Mouse (Mus musculus): ENCODE measurements around the gene Zfp507. TPM values are rescaled to one million over a fixed set of nuclear protein-coding genes. Genes with fewer than 3 reads are reported as not detected.

Gene Zfp507
- polyA plus RNA-seq, 2 experiments: 2.0 to 3.9 TPM

- 0 out of 2 replicates have a peak overlapping the region, but pooled peaks have one; percentile 15 for H3K4me2 ChIP-seq (ENCODE audit: low read depth)
- no peak for ATAC-seq (ENCODE audit: insufficient read depth)
- no peak overlapping the region for H3K9ac ChIP-seq (replicated peaks)
- H3K27me3 ChIP-seq (ENCODE audit: control insufficient read depth, insufficient read depth, low read length): no peaks in the 10 kb centered on the region
- no peak for TF ChIP-seq EP300 (IDR thresholded peaks at IDR 0.05; ENCODE audit: low read depth)
- TF ChIP-seq CTCF (IDR thresholded peaks at IDR 0.05; ENCODE audit: low read depth): no peak
- WGBS (ENCODE audit: insufficient replicate concordance): 49% methylated on average over 3 of the region's 3 CpGs
- no peak overlapping the region for H3K27ac ChIP-seq
- peaks cover 0 to 4% of the 10 kb centered on the region in 2 experiments; a peak in 2 of 4 replicates for H3K4me1 ChIP-seq (replicated peaks; ENCODE audit: control insufficient read depth in 2 of 2, insufficient read depth in 2 of 2, low read length in 1 of 2)
- no peaks in the 10 kb centered on the region for H3K36me3 ChIP-seq (replicated peaks; ENCODE audit: control insufficient read depth, insufficient read depth, low read depth)
- DNase-seq (ENCODE audit: low read depth in 3 of 3, low spot score in 3 of 3): no peak
- H3K9me3 ChIP-seq (ENCODE audit: control insufficient read depth, low read length): no peaks in the 10 kb centered on the region
- no peak overlapping the region for H3K4me3 ChIP-seq (ENCODE audit: insufficient read depth in 1 of 2, low read depth in 2 of 2, low read length in 2 of 2)
Measured at GRCm38 (mm10) chr7:35836415-35836814, 33.6 kb upstream of the Zfp507 start.

DNA sequence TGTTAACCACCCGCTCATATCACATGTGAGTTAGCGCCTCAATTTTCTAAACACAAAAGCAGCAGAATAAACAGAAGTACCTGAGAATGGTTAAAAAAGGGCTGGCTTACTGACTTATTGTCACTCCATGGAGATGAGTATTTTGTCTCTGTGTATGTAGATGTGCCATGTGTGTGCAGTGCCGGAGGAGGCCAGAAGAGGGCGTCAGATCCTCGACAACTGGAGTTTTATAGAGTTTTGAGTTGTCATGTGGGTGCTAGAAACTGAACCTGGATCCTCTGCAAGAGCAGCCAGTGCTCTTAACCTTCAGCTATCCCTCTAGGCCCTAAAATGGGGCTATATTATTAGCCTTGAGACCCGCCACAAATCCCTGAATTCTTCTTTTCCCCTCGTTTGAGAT, 27.3 kb upstream of the Zfp507 start:
- H3K4me3 ChIP-seq (ENCODE audit: insufficient read depth in 1 of 2, low read depth in 2 of 2, low read length in 2 of 2): no peak overlapping the region
- DNase-seq (ENCODE audit: low read depth in 3 of 3, low spot score in 3 of 3) (no peak), ATAC-seq (ENCODE audit: insufficient read depth) (no peak)
- H3K4me1 ChIP-seq (replicated peaks; ENCODE audit: control insufficient read depth in 2 of 2, insufficient read depth in 2 of 2, low read length in 1 of 2): no peaks in the 10 kb centered on the region
- no peaks in the 10 kb centered on the region for H3K27me3 ChIP-seq (ENCODE audit: control insufficient read depth, insufficient read depth, low read length)
- no peak overlapping the region for H3K27ac ChIP-seq
- no peaks in the 10 kb centered on the region for H3K36me3 ChIP-seq (replicated peaks; ENCODE audit: control insufficient read depth, insufficient read depth, low read depth)
- TF ChIP-seq EP300 (IDR thresholded peaks at IDR 0.05; ENCODE audit: low read depth): no peak
- no peak for TF ChIP-seq CTCF (IDR thresholded peaks at IDR 0.05; ENCODE audit: low read depth)
- H3K9ac ChIP-seq (replicated peaks): no peak overlapping the region
- no peak overlapping the region for H3K4me2 ChIP-seq (ENCODE audit: low read depth)
- 71% methylated on average over 7 of the region's 7 CpGs for WGBS (ENCODE audit: insufficient replicate concordance)
- no peaks in the 10 kb centered on the region for H3K9me3 ChIP-seq (ENCODE audit: control insufficient read depth, low read length)

DNA sequence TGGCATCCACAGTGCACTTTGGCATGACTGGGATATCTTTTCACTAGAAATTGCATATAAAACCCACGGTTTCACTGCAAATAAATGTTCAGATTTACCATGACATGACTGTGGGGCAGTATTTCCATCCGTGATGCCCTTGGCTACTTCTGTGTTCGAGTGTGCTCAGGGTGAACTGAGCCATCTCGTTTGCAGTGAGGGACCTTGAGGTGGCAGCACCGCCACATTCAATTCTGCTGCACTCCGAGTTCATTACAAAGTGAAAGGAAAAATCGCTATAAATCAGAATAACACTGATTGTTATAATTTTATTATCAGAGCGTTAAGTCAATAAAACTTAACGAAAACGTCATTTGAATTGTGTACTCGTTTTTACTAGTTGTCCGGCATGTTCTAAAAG, 21.1 kb upstream of the Zfp507 start:
- ATAC-seq (ENCODE audit: insufficient read depth) (no peak), DNase-seq (ENCODE audit: low read depth in 3 of 3, low spot score in 3 of 3) (no peak)
- Histone ChIP-seq H3K9me3 (ENCODE audit: control insufficient read depth, low read length) (no peaks in the 10 kb centered on the region), H3K9ac (replicated peaks) (no peak overlapping the region), H3K4me2 (ENCODE audit: low read depth) (no peak overlapping the region), H3K27ac (no peak overlapping the region), H3K27me3 (ENCODE audit: control insufficient read depth, insufficient read depth, low read length) (no peaks in the 10 kb centered on the region), H3K36me3 (replicated peaks; ENCODE audit: control insufficient read depth, insufficient read depth, low read depth) (no peaks in the 10 kb centered on the region), H3K4me3 (ENCODE audit: insufficient read depth in 1 of 2, low read depth in 2 of 2, low read length in 2 of 2) (no peak overlapping the region), H3K4me1 (replicated peaks; ENCODE audit: control insufficient read depth in 2 of 2, insufficient read depth in 2 of 2, low read length in 1 of 2) (no peaks in the 10 kb centered on the region)
- TF ChIP-seq EP300 (IDR thresholded peaks at IDR 0.05; ENCODE audit: low read depth) (no peak), CTCF (IDR thresholded peaks at IDR 0.05; ENCODE audit: low read depth) (no peak)
- 61% methylated on average over 12 of the region's 12 CpGs for WGBS (ENCODE audit: insufficient replicate concordance)

DNA sequence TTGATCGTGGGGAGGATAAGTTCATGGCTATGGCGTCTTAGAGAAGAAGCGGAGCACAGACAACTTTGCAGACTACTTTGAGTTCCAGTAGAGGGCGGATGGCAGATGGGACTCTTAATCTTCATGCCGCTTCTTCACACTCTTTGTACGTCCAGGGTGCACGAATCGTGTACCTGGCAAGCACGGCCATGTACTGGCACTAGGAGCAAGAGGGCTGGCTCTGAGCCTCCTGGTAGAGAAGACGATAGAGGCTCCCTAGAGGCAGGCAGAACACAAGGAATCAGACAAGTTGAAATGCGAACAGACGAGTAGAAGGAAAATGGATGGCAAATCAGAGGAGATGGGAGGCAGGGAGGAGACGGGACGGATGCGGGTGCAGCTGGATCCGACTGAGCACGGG, 19.5 kb upstream of the Zfp507 start:
- DNase-seq (ENCODE audit: low read depth in 3 of 3, low spot score in 3 of 3) (no peak), ATAC-seq (ENCODE audit: insufficient read depth) (no peak)
- no peak overlapping the region for H3K4me3 ChIP-seq (ENCODE audit: insufficient read depth in 1 of 2, low read depth in 2 of 2, low read length in 2 of 2)
- no peak overlapping the region for H3K27ac ChIP-seq
- H3K4me2 ChIP-seq (ENCODE audit: low read depth): no peak overlapping the region
- H3K27me3 ChIP-seq (ENCODE audit: control insufficient read depth, insufficient read depth, low read length): no peaks in the 10 kb centered on the region
- no peaks in the 10 kb centered on the region for H3K4me1 ChIP-seq (replicated peaks; ENCODE audit: control insufficient read depth in 2 of 2, insufficient read depth in 2 of 2, low read length in 1 of 2)
- no peaks in the 10 kb centered on the region for H3K9me3 ChIP-seq (ENCODE audit: control insufficient read depth, low read length)
- WGBS (ENCODE audit: insufficient replicate concordance): 59% methylated on average over 17 of the region's 17 CpGs
- H3K36me3 ChIP-seq (replicated peaks; ENCODE audit: control insufficient read depth, insufficient read depth, low read depth): no peaks in the 10 kb centered on the region
- H3K9ac ChIP-seq (replicated peaks): no peak overlapping the region
- no peak for TF ChIP-seq EP300 (IDR thresholded peaks at IDR 0.05; ENCODE audit: low read depth)
- no peak for TF ChIP-seq CTCF (IDR thresholded peaks at IDR 0.05; ENCODE audit: low read depth)

GRCm38 (mm10) chr7:35821357-35821756, 18.6 kb upstream of the Zfp507 start:
- Histone ChIP-seq H3K4me2 (ENCODE audit: low read depth) (no peak overlapping the region), H3K9me3 (ENCODE audit: control insufficient read depth, low read length) (no peaks in the 10 kb centered on the region), H3K9ac (replicated peaks) (no peak overlapping the region), H3K4me3 (ENCODE audit: insufficient read depth in 1 of 2, low read depth in 2 of 2, low read length in 2 of 2) (no peak overlapping the region), H3K4me1 (replicated peaks; ENCODE audit: control insufficient read depth in 2 of 2, insufficient read depth in 2 of 2, low read length in 1 of 2) (no peaks in the 10 kb centered on the region), H3K36me3 (replicated peaks; ENCODE audit: control insufficient read depth, insufficient read depth, low read depth) (no peaks in the 10 kb centered on the region), H3K27ac (no peak overlapping the region), H3K27me3 (ENCODE audit: control insufficient read depth, insufficient read depth, low read length) (no peaks in the 10 kb centered on the region)
- no peak for TF ChIP-seq CTCF (IDR thresholded peaks at IDR 0.05; ENCODE audit: low read depth)
- TF ChIP-seq EP300 (IDR thresholded peaks at IDR 0.05; ENCODE audit: low read depth): no peak
- no peak for ATAC-seq (ENCODE audit: insufficient read depth)
- no peak for DNase-seq (ENCODE audit: low read depth in 3 of 3, low spot score in 3 of 3)
- WGBS (ENCODE audit: insufficient replicate concordance): 66% methylated on average over 5 of the region's 5 CpGs

All from liver, embryonic 14.5 days (tissue).